Mouse (Mus musculus): ENCODE results near the gene Sufu.

The Sufu gene

DNA sequence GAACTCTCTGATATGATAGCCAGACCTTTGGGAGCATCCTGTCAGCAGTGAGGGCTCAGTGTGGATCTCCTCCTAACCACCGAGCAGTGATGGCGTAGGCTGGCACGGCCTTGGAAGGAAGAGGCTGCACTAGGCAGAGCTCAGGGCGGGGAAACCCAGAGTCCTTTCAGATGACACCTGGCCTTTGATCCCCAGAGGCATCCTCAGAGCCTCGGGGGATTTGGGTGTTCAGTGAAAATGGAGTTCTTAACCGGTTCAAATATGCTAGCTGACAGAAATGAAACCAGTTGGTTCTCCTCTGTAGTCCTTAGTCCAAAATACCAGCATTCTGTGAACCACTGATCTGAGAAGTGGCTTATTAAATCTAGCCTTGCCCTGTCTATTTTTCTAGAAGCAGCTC lies 69.5 kb downstream of the Sufu start:
- no peak for DNase-seq (ENCODE audit: low spot score)

GRCm38 (mm10) chr19:46467051-46467503 lies 70.4 kb downstream of the Sufu start:
- DNase-seq (ENCODE audit: low spot score): no peak

DNA sequence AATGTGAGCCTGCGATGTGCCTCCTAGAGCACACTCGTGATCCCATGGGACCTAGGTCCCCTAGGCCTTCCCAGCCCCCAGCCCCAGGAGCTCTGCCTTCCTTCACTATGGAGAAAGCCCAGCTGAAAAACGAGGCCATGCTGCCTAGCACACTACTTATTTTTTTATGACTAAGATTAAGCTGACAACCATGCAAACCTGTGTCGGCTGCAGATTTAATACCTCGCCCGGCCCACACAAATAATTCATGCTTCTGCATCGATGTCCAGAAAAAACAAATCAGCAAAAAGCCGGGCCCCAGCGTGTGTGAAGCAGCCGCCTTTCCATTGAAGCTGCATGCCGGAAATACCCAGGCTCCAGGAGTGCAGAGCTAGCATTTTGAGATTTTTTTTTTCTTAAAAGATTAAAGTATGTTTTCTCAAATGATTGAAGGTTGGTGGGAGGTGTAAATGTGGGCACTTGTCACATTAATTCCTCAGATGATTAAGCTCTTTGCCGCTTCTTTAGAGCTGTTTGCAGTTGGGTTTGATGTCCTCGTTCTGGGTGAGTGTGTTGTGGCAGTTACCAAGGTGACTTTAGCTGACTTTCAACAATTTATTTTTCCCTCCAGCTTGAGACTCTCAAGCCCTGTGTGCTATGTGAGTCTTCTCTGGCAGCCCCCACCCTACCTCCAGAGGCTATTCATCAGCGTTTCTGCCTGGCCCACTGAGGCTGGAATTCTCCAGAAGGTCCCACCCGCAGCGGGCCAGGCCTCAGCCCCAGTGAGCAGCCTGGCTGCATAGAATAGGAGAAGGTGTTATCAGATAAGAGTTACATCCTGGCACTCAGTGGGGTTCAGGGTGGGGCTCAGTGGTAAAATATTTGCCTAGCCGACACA lies 73.9 kb downstream of the Sufu start:
- no peak for DNase-seq (ENCODE audit: low spot score)

- DNase-seq (ENCODE audit: low spot score): no peak
Observed at GRCm38 (mm10) chr19:46471324-46472093, 74.8 kb downstream of the Sufu start.

DNA sequence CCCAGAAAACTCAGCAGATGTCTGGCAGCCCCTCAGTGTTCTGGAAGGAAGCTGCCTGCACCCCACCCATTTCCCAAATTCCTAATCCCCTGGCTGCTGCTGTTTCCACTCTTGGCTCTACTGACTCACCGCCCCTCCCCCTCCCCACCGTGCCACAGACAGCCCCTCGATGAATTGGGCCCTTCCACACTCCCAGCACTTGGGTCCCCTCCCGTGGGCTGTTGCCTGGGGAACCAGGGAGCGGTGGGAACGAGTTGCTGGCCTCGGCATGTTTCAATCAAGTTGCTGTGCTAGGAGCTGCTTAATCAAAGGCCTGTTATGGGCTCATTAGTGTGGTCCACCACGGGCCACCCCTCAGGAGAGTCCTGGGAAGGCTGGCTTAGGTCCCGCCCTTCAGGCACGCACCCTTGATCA lies 80.7 kb downstream of the Sufu start:
- DNase-seq (ENCODE audit: low spot score): no peak

DNA sequence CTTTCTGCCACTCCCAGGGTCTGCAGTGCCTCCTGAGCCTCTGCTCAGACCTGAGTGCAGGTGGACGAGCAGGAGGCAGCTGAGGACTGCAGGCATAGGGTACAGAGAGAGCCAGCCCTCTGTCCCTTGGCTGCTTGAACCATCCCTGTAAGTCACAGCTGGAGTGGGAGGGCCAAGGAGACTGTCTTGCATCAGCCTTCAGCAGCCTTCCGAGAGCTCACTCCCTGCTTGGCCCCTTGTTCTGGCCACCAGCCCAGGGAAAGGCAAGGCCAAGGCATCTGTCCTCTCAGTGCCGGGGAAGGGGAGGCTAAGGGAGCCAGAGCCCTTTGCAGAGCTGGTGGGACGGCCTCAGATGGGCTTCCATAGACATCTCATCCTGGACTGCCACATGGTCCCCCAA lies 81.5 kb downstream of the Sufu start:
- DNase-seq (ENCODE audit: low spot score): no peak

DNA sequence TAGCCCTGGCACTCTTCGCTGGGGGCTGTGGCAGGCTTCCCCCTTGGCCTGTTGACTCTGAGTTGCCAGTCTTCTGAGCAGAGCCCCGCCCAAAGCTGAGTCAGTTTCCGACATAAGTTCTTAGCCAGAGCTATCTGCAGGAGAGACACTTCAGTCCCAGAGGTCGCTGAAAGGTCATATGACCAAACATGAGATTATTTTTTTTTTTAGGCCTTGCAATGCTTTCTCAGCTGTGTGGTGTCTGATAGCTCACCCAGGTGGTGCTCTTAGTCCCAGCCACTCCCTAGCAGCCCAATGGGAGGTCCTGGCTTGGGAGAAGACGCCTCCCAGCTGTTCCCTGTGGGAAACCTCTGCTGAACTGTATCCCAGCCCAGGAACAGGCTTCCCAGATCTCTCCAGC lies 82.1 kb downstream of the Sufu start:
- DNase-seq (ENCODE audit: low spot score): peak; percentile 87

- peak; percentile 71 for DNase-seq (ENCODE audit: low spot score)
Observed at GRCm38 (mm10) chr19:46479306-46480075, 82.8 kb downstream of the Sufu start.

DNA sequence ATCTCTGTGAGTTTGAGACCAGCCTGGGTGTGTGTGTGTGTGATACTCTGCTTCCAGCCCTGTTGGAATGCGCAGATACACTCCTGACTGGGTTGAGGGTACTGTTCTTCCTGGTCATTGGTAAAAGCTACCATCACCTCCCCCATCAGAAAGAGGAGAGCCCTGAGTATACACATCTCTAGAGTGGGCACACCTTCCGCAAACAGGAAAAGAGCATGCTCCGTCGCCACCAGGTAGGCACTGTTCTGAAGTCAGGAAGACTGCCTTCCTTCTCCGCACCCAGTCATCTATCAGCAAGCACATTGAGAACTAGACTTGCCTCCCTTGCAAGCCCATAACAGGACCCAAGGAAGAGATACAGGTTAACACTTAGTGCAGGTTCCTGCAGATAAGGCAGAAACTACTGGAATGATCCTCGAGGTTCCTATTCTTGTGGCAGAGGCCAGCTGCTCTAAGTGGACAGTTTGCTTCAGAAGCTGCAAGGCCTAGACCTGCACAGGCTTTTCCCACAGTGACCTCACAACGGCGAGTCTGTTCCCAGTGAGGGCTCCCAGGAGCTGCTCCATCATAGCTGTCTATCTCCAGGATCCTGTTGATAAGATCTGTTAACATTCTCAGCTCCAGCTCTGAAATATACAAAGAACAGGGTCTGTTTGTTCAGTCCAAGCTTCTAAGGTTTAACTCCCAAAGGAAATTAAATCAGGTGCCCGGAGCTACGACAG lies 84.1 kb downstream of the Sufu start:
- no peak for DNase-seq (ENCODE audit: low spot score)

DNA sequence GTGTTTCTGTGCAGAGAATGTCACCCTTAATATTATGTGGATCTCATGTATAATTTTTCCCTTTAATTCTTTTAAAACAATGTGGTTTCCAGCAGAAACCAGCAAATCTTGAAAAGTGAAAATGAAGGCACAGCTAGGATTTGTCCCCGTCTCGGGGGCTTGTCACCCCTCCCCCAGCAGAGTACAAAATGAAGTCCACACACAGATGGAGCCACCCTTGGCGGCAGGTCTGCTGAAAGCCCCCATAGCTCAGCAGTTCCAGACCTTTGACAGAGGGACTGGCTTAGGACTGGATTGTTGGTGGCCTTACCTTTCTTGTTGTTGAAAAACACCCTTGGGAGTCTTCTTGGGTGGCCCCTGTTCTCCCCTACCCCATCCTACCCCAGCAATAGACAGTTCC lies 84.7 kb downstream of the Sufu start:
- no peak for DNase-seq (ENCODE audit: low spot score)

- DNase-seq (ENCODE audit: low spot score): no peak
Observed at GRCm38 (mm10) chr19:46481756-46482155, 85.1 kb downstream of the Sufu start.

DNA sequence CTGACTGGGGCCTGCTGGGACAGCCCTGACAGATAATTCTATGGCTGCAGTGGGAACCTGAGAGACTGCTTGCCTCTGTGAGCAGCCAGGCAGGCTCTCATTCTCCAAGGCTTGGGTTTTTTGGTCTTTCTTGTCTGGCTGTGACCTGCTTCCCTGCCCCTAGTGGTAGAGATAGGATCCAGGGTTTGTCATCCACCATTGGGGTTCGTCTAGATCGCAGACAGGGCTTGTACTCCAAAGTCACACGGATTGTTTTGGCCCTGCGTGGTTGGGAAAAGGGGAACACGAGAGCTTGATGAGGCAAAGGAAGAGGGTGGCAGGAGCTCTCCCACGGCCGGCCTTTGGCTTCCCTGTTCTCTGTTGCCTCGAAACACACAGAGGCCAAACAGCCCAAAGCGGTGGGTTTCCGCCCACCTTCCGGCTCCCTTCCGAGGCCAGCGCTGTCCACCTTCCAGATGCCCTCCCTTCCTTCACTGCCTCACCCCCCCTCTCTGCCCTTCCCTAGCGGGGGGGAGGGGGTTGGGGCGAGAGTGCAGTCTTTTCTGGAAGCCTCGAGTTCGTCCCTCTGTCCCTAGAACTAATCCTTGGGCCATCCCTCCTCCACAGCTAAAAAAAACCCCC lies 86.3 kb downstream of the Sufu start:
- DNase-seq (ENCODE audit: low spot score): no peak

DNA sequence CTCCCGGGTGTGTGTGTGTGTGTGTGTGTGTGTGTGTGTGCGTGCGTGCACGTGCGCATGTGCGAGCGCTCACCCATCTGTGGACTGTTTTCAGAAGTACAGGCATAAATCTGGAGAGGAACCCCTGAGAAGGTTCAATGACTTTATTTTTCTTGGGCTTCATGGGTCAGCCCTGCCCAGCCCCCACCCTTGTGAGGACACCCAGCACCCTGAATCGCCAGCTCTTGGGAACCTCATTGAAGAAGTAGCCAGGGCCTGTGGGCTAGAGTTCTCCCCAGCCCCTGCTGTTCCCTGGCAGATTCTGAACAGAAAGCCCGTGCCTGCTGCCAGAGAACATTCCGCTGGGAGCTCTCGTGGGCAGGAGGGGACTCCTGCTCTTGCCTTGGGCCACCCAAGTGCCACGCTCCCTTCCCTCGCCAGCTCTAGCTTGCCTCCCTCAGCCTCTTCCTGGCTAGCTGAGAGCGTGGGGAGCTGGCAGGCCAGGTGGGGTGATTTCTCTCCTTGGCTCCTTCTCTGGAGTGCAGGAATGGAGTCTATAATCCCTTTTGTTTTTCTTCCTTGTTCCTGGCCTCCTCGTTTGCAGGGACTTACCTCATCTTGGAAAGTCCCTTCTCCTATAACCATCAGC lies 87.1 kb downstream of the Sufu start:
- no peak for DNase-seq (ENCODE audit: low spot score)

GRCm38 (mm10) chr19:46484518-46484917 lies 87.8 kb downstream of the Sufu start:
- DNase-seq (ENCODE audit: low spot score): peak; percentile 86

DNA sequence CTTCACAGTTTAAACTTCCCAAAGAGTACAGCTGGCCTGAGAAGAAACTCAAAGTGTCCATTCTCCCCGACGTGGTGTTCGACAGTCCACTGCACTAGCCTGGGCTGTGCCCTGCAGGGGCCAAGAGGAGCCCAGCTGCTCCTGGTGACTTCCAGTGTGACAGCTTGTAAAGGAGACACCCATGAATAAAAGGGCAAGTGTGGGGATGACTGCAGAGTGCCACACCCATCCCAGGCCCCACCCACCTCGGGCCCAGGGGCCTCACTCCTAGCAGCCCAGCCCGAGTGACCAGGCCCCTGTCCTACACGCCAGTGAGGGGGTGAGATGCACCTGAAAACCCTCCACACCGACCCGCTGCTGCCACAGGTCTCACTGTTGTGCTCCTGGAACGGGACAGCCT lies 89.2 kb downstream of the Sufu start:
- DNase-seq (ENCODE audit: low spot score): no peak

GRCm38 (mm10) chr19:46486709-46487108 lies 90.0 kb downstream of the Sufu start:
- DNase-seq (ENCODE audit: low spot score): no peak

DNA sequence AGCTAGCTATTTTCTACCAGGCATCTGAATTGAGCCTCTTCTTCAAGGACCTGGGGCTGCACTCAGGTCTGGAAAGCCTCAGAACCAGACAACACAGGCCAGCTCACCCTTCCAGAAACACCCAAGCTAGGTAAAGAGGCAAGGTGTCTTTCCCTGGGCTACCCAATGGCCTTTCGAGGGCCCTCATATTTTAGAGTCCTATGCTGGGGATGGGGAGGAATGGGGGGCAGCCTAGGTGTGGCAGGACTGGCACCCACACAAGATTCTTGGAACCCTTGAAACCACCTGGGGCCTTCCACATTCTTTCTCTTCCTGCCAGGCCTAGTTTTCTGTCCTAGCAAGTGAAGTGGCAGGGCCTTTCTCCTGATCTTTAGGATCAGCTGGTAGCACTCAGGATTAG lies 92.8 kb downstream of the Sufu start:
- no peak for DNase-seq (ENCODE audit: low spot score)

GRCm38 (mm10) chr19:46490634-46491033 lies 93.9 kb downstream of the Sufu start:
- DNase-seq (ENCODE audit: low spot score): no peak

DNA sequence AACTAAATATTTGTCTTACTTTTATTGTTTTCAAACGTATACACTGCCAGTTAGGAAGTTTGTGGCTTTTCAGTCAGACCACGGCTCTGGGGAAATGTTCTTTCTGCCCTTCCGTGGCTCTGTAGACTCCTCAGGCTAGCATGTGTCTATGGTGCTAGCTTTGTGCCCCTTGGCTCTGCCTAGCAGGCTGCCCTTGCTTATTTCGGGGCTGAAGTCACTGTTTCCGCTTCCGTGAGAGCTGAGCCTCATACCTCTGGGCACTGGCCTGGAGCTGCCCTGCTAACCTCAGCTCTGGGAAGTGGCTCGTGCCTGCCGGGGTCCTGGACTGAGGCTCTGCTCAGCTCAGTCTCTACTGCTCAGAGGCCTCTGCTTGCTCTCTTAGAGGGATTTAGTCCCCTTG lies 98.4 kb downstream of the Sufu start:
- DNase-seq (ENCODE audit: low spot score): no peak

DNA sequence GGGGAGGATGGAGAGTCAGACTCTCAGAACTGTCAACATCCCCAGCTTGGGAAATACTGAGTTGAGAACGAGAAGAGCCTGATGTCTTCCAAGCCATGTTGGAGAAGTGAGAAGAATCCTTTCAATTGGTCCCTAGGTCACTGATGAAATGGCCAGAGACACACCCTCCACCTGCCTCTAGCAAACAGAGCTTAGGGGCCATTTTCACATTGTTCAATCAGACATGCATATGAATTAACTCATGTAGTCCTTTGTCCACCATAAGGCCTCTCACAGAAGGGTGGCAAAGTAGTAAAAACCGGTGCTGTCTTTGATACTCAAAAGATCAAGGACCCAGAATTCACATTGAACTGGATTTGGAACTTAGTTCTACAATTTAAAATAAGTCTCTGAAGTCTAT lies 100.5 kb downstream of the Sufu start:
- no peak for DNase-seq (ENCODE audit: low spot score)

DNA sequence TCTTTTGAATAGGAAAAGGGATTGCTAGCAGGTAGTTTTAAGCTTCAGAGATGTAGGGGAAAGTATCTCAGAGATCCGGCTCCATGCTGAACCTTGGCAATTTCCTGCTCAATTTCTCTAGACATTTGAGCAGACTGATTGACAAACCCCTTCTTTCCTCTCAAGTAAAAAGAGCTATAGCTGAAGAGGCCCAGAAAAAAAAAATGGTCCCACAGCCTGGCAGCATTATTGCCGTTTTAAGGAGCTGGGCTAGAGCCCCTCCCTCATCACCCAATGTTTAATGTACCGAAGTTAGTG lies 102.8 kb downstream of the Sufu start:
- no peak for DNase-seq (ENCODE audit: low spot score)

All from lung, postnatal 25 days (tissue).